Mouse (Mus musculus) midbrain, embryonic 14.5 days (tissue): ENCODE measurements around the gene Hsd17b11. TPM values are rescaled to one million over a fixed set of nuclear protein-coding genes. Genes with fewer than 3 reads are reported as not detected.
A peak's percentile ranks its signal among the peaks of the same experiment; 100 is the strongest.

Experiments
- ATAC-seq: fragments of 200-750 bp; cut with Nextera tagmentation; 2 replicates; pipeline ENCODE4 v1.8.0; 2017; ENCODE audit warnings: moderate number of reproducible peaks, moderate library complexity; ENCODE audit not compliant: low FRiP score, low TSS enrichment
- DNase-seq: peaks from one replicate; pipeline ENCODE4 v3.0.0-alpha.2; 2015
- H3K27ac ChIP-seq: fragments of 300-500 bp; sonication (generic); replicated peaks from 2 replicates; pipeline ENCODE4 v1.5.1; 2014; ENCODE audit warnings: mild to moderate bottlenecking, low read depth, low read length, moderate library complexity
- H3K27me3 ChIP-seq: fragments of 300-500 bp; sonication (generic); 2 replicates; pipeline ENCODE4 v1.6.1; 2014; ENCODE audit warnings: low read length, control low read depth, mixed read lengths; ENCODE audit not compliant: control insufficient read depth, insufficient read depth
- H3K36me3 ChIP-seq: fragments of 300-500 bp; sonication (generic); 2 replicates; pipeline ENCODE4 v1.6.1; 2014; ENCODE audit warnings: low read length, control low read depth; ENCODE audit not compliant: control insufficient read depth, insufficient read depth
- H3K4me1 ChIP-seq: fragments of 300-500 bp; sonication (generic); 2 replicates; pipeline ENCODE4 v1.6.1; 2014; ENCODE audit warnings: mild to moderate bottlenecking, antibody characterized with exemption, low read length, control low read depth; ENCODE audit not compliant: control insufficient read depth, insufficient read depth
- H3K4me2 ChIP-seq: fragments of 300-500 bp; sonication (generic); 2 replicates; pipeline ENCODE4 v1.6.1; 2014; ENCODE audit warnings: mild to moderate bottlenecking, low read length, moderate library complexity
- H3K4me3 ChIP-seq: fragments of 300-500 bp; sonication (generic); replicated peaks from 2 replicates; pipeline ENCODE4 v1.5.1; 2014; ENCODE audit warnings: low read depth, low read length
- H3K9ac ChIP-seq: fragments of 300-500 bp; sonication (generic); replicated peaks from 2 replicates; pipeline ENCODE4 v1.6.1; 2014; ENCODE audit warnings: mild to moderate bottlenecking, low read length, moderate library complexity
- H3K9me3 ChIP-seq: fragments of 300-500 bp; sonication (generic); 2 replicates; pipeline ENCODE4 v1.6.1; 2016; ENCODE audit warnings: low read length, control low read depth, mixed read lengths; ENCODE audit not compliant: control insufficient read depth
- WGBS: fragments of 180-500 bp; shearing (Covaris S2); extraction: QIAGEN DNeasy Blood & Tissue Kit; methylation state at CpG from one replicate; pipeline ENCODE4 v1.1.7; 2014; 5-methylcytosine and 5-hydroxymethylcytosine counted together
- polyA plus RNA-seq: library from polyadenylated mRNA; unstranded; fragments of >200 nt; fragmentation: Nextera tagmentation; extraction: Ambion mirVana; gene quantifications from 2 replicates; pipeline ENCODE4 v1.2.1, GENCODE M21; 2014

Hsd17b11 gene
- 1.7 and 1.8 TPM in 2 replicates for polyA plus RNA-seq

DNA sequence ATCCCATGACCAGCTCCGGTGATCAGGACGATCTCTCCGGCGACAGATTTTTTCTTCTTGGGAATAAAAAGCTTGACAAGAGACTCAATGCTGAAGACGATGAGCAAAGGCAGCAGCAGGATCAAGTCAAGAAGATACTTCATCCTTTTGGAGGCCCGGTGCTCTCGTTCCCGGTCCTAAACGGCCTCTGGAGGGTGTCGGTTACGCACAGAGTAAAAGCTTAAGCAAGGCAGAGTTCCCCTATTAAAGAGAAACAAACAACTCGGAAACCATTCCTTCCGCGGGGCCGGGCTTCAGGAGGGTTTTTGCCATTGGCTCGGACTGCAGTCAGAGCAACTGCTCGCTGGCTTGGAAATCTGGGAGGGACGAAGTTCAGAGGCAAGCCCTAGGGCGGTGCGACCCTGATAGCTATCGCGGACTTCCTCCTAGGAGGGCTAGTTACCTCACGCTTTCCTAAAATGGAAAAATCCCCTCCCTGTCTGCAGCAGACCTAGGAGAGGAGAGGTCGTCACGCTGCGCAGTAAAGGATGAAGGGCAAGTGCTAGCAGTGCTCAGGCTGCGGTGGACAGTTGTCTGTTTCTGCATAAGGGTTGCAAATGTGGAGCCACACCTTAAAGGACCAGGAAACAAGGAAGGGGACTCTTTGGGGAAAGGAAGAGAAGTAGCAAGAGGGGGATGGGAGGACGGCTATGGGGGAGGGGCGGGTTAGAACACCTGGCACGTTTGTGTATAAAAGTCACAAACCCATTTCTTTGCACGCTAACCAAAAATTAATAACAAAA, at the start of gene Hsd17b11:
Gene Hsd17b11, minus strand, starts transcription at position 323 of the 782 bp plus-strand sequence.
- Histone ChIP-seq H3K9ac (peak within 1 kb of the TSS; percentile 48), H3K27ac (no peak within 1 kb of the TSS), H3K9me3 (no peaks in the 10 kb centered on the region), H3K4me1 (0 out of 2 replicates have a peak, but pooled peaks cover 7% of the 10 kb centered on the region), H3K27me3 (no peaks in the 10 kb centered on the region), H3K4me2 (peak within 1 kb of the TSS; percentile 79), H3K36me3 (no peaks in the 10 kb centered on the region), H3K4me3 (peak within 1 kb of the TSS; percentile 43)
- 2% methylated on average over 31 of the region's 31 CpGs for WGBS
- DNase-seq (peak; percentile 76), ATAC-seq (peak; percentile 40; the same call in 1 of the 2 replicates)

DNA sequence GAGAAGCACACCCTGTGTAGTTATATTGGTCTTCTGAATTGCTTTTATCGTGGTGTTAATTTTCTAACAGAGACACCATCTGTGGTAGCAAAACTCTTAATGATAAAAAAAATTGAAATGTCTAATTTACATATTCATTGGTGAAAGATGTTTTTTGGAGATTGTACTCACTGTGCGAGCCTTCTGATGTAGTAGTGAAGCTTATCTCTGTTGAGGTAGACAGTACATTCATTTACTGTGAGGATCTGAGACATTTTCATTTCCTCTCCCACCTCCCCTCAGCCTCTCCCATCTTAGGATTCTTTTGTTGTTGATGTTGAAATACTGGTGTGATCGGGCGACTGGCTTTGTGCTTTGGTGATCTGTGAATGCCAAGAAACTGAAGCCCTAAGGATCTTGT, 49.3 kb upstream of the Hsd17b11 start:
- 61% methylated on average over 4 of the region's 4 CpGs for WGBS
- Histone ChIP-seq H3K27me3 (no peaks in the 10 kb centered on the region), H3K4me3 (no peak overlapping the region), H3K9me3 (no peaks in the 10 kb centered on the region), H3K4me1 (0 out of 2 replicates have a peak, but pooled peaks cover 6% of the 10 kb centered on the region), H3K27ac (no peak overlapping the region), H3K4me2 (no peak overlapping the region), H3K9ac (no peak overlapping the region), H3K36me3 (no peaks in the 10 kb centered on the region)
- no peak for ATAC-seq
- no peak for DNase-seq

DNA sequence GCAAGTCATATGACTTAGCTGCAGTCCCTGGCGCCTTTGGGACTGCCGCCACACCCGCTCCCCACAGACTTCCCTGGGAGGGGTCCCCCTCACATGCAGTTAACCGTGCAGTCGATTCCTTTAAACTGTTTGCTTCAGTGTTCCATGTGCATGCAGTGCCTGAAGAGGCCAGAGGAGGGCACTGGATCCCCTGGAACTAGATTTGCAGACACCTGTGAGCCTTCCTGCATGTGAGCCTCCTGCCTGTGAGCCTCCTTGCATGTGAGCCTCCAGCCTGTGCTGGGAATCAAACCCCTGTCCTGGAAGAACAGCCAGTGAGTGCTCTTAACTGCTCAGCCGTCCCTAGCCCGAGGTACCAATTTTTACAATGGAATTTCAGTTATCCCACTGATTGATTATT, 47.0 kb upstream of the Hsd17b11 start:
- WGBS, result 84% methylated on average over 7 of the region's 7 CpGs
- no peak overlapping the region for H3K4me2 ChIP-seq
- peaks cover 8% of the 10 kb centered on the region; the same call in 1 of the 2 replicates for H3K36me3 ChIP-seq
- ATAC-seq (no peak), DNase-seq (peak; percentile 49)
- no peak overlapping the region for H3K4me3 ChIP-seq
- no peaks in the 10 kb centered on the region for H3K27me3 ChIP-seq
- 0 out of 2 replicates have a peak, but pooled peaks cover 6% of the 10 kb centered on the region for H3K4me1 ChIP-seq
- no peaks in the 10 kb centered on the region for H3K9me3 ChIP-seq
- no peak overlapping the region for H3K27ac ChIP-seq
- H3K9ac ChIP-seq, result no peak overlapping the region

- ATAC-seq (no peak), DNase-seq (no peak)
- no peaks in the 10 kb centered on the region for H3K4me1 ChIP-seq
- H3K27ac ChIP-seq, result no peak overlapping the region
- peaks cover 44% of the 10 kb centered on the region for H3K36me3 ChIP-seq
- no peaks in the 10 kb centered on the region for H3K9me3 ChIP-seq
- WGBS, result 87% methylated on average over 11 of the region's 11 CpGs
- no peaks in the 10 kb centered on the region for H3K27me3 ChIP-seq
- no peak overlapping the region for H3K4me3 ChIP-seq
- no peak overlapping the region for H3K9ac ChIP-seq
- no peak overlapping the region for H3K4me2 ChIP-seq
These were observed 41.2 kb upstream of the Hsd17b11 start for GRCm38 (mm10) chr5:104062773-104063551.

DNA sequence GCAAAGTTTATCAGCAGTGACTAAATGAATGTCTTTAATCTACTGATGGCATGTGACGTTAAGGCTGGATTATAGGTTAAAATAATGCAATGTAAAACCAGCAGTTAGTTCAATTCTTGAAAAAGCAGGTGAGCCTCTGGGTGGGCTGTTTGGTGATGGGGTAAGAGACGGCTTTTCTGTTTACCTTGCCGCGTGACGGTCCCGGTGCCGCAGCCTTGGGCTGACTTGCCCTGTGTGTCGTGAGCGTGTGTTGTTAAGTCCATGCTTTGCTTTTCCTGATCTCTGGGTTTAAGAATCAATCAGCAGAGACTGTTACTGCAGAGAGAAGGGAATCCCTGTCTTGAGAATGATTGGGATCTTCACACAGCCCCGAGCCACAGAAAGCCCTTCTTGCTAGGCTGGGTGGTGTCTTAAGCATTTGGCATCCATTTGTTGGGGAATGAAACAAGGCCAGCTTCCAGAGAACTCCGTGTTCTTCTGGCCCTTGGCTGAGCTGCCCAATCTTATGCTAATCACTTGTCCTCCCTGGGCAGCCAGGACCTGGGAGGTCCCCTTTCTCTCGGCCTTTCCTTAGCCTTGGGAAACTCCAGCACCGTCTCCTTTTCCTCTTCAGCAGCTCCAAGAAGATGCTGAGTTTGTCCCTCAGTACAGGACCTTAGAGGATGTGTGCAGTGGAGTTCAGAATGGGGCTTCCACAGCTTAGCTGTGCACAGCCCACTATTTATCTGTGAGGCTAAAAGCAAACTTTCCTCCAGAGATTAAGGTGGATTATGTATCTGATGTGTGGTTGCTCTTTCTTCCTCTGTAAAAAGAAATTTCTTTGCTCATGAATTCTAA, 40.4 kb upstream of the Hsd17b11 start:
- DNase-seq (no peak), ATAC-seq (no peak)
- no peak overlapping the region for H3K4me2 ChIP-seq
- H3K4me1 ChIP-seq, result no peaks in the 10 kb centered on the region
- H3K27ac ChIP-seq, result no peak overlapping the region
- no peak overlapping the region for H3K9ac ChIP-seq
- WGBS, result 79% methylated on average over 13 of the region's 13 CpGs
- peaks cover 44% of the 10 kb centered on the region for H3K36me3 ChIP-seq
- no peaks in the 10 kb centered on the region for H3K27me3 ChIP-seq
- no peaks in the 10 kb centered on the region for H3K9me3 ChIP-seq
- no peak overlapping the region for H3K4me3 ChIP-seq

GRCm38 (mm10) chr5:104060429-104060828, 38.7 kb upstream of the Hsd17b11 start:
- no peaks in the 10 kb centered on the region for H3K9me3 ChIP-seq
- DNase-seq (peak; percentile 12), ATAC-seq (no peak)
- 88% methylated on average over 5 of the region's 5 CpGs for WGBS
- no peak overlapping the region for H3K9ac ChIP-seq
- H3K27ac ChIP-seq, result no peak overlapping the region
- no peaks in the 10 kb centered on the region for H3K27me3 ChIP-seq
- H3K4me1 ChIP-seq, result no peaks in the 10 kb centered on the region
- peaks cover 44% of the 10 kb centered on the region for H3K36me3 ChIP-seq
- no peak overlapping the region for H3K4me3 ChIP-seq
- no peak overlapping the region for H3K4me2 ChIP-seq

DNA sequence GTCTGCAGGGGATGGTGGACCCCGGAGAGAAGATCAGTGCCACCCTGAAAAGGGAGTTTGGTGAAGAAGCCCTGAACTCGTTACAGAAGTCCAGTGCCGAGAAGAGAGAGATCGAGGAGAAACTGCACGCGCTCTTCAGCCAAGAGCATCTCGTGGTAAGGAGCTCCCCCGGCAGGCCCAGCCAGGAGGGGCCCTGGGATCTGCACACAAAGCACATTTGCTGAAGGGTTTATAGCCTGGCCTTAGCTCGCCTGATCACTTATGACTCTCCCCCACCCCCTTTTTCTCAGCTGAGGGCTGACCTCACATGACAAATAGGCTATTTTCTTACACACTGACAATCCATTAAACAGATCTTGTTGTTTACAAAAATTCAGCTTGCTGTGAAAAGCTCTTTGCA, 37.9 kb upstream of the Hsd17b11 start:
- H3K27ac ChIP-seq, result no peak overlapping the region
- DNase-seq, result no peak

GRCm38 (mm10) chr5:104058021-104058420, 36.3 kb upstream of the Hsd17b11 start:
- Histone ChIP-seq H3K4me2 (no peak overlapping the region), H3K4me1 (no peaks in the 10 kb centered on the region), H3K9me3 (no peaks in the 10 kb centered on the region), H3K27ac (no peak overlapping the region), H3K27me3 (no peaks in the 10 kb centered on the region), H3K36me3 (peaks cover 35% of the 10 kb centered on the region), H3K9ac (no peak overlapping the region), H3K4me3 (no peak overlapping the region)
- DNase-seq (peak; percentile 20), ATAC-seq (no peak)
- WGBS, result 66% methylated on average over 15 of the region's 15 CpGs

More for the DNA sequence above, 37.9 kb upstream of the Hsd17b11 start:
- WGBS, result 80% methylated on average over 9 of the region's 9 CpGs
- no peak overlapping the region for H3K9ac ChIP-seq
- H3K27me3 ChIP-seq, result no peaks in the 10 kb centered on the region
- ATAC-seq, result no peak
- H3K9me3 ChIP-seq, result no peaks in the 10 kb centered on the region
- H3K4me2 ChIP-seq, result no peak overlapping the region
- no peak overlapping the region for H3K4me3 ChIP-seq
- no peaks in the 10 kb centered on the region for H3K4me1 ChIP-seq
- peaks cover 43% of the 10 kb centered on the region for H3K36me3 ChIP-seq
